Mouse (Mus musculus): ENCODE results near the gene Igfbp2. TPM values are rescaled to one million over a fixed set of nuclear protein-coding genes. Genes with fewer than 3 reads are reported as not detected.

Igfbp2 gene
- polyA plus RNA-seq, 2 experiments = 287 to 343 TPM

- Histone ChIP-seq H3K4me2 (replicated peaks; ENCODE audit: low read depth, low read length, severe bottlenecking) (no peak overlapping the region), H3K4me1 (ENCODE audit: control insufficient read depth, insufficient read depth, low read length) (no peaks in the 10 kb centered on the region), H3K36me3 (ENCODE audit: control insufficient read depth, insufficient read depth, low read length) (no peaks in the 10 kb centered on the region), H3K27me3 (ENCODE audit: control insufficient read depth, insufficient read depth, low read length) (no peaks in the 10 kb centered on the region), H3K4me3 (replicated peaks; ENCODE audit: low read length) (no peak overlapping the region), H3K9ac (ENCODE audit: low read depth, low read length, severe bottlenecking) (no peak overlapping the region), H3K27ac (replicated peaks; ENCODE audit: low read depth, low read length) (no peak overlapping the region), H3K9me3 (ENCODE audit: control insufficient read depth, low read length) (no peaks in the 10 kb centered on the region)
- no peak for TF ChIP-seq POLR2A (IDR thresholded peaks at IDR 0.05; ENCODE audit: borderline replicate concordance, extremely low read depth, insufficient read depth, insufficient read length)
- ATAC-seq (ENCODE audit: low FRiP score, low read depth) (no peak), DNase-seq (ENCODE audit: low spot score) (no peak)
- WGBS = 47% methylated on average over 3 of the region's 3 CpGs
Observed at GRCm38 (mm10) chr1:72790670-72791069, 33.6 kb upstream of the Igfbp2 start.

- no peak for DNase-seq (ENCODE audit: low spot score)
- no peaks in the 10 kb centered on the region for H3K36me3 ChIP-seq (ENCODE audit: control insufficient read depth, insufficient read depth, low read length)
- H3K27ac ChIP-seq (replicated peaks; ENCODE audit: low read depth, low read length) = no peak overlapping the region
- no peak for ATAC-seq (ENCODE audit: low FRiP score, low read depth)
- no peaks in the 10 kb centered on the region for H3K27me3 ChIP-seq (ENCODE audit: control insufficient read depth, insufficient read depth, low read length)
- no peak for TF ChIP-seq POLR2A (IDR thresholded peaks at IDR 0.05; ENCODE audit: borderline replicate concordance, extremely low read depth, insufficient read depth, insufficient read length)
- H3K9me3 ChIP-seq (ENCODE audit: control insufficient read depth, low read length) = no peaks in the 10 kb centered on the region
- no peak overlapping the region for H3K4me3 ChIP-seq (replicated peaks; ENCODE audit: low read length)
- H3K4me2 ChIP-seq (replicated peaks; ENCODE audit: low read depth, low read length, severe bottlenecking) = no peak overlapping the region
- H3K4me1 ChIP-seq (ENCODE audit: control insufficient read depth, insufficient read depth, low read length) = no peaks in the 10 kb centered on the region
- H3K9ac ChIP-seq (ENCODE audit: low read depth, low read length, severe bottlenecking) = no peak overlapping the region
Observed at GRCm38 (mm10) chr1:72791743-72792142, 32.6 kb upstream of the Igfbp2 start.

GRCm38 (mm10) chr1:72792262-72792661, 32.0 kb upstream of the Igfbp2 start:
- Histone ChIP-seq H3K27me3 (ENCODE audit: control insufficient read depth, insufficient read depth, low read length) (no peaks in the 10 kb centered on the region), H3K36me3 (ENCODE audit: control insufficient read depth, insufficient read depth, low read length) (no peaks in the 10 kb centered on the region), H3K27ac (replicated peaks; ENCODE audit: low read depth, low read length) (no peak overlapping the region), H3K4me2 (replicated peaks; ENCODE audit: low read depth, low read length, severe bottlenecking) (no peak overlapping the region), H3K4me1 (ENCODE audit: control insufficient read depth, insufficient read depth, low read length) (no peaks in the 10 kb centered on the region), H3K9ac (ENCODE audit: low read depth, low read length, severe bottlenecking) (no peak overlapping the region), H3K4me3 (replicated peaks; ENCODE audit: low read length) (no peak overlapping the region), H3K9me3 (ENCODE audit: control insufficient read depth, low read length) (no peaks in the 10 kb centered on the region)
- no peak for DNase-seq (ENCODE audit: low spot score)
- TF ChIP-seq POLR2A (IDR thresholded peaks at IDR 0.05; ENCODE audit: borderline replicate concordance, extremely low read depth, insufficient read depth, insufficient read length) = no peak
- WGBS = 47% methylated on average over 1 of the region's 1 CpGs
- no peak for ATAC-seq (ENCODE audit: low FRiP score, low read depth)

- Histone ChIP-seq H3K27me3 (ENCODE audit: control insufficient read depth, insufficient read depth, low read length) (no peaks in the 10 kb centered on the region), H3K4me1 (ENCODE audit: control insufficient read depth, insufficient read depth, low read length) (no peaks in the 10 kb centered on the region), H3K9ac (ENCODE audit: low read depth, low read length, severe bottlenecking) (no peak overlapping the region), H3K27ac (replicated peaks; ENCODE audit: low read depth, low read length) (no peak overlapping the region), H3K36me3 (ENCODE audit: control insufficient read depth, insufficient read depth, low read length) (no peaks in the 10 kb centered on the region), H3K4me3 (replicated peaks; ENCODE audit: low read length) (no peak overlapping the region), H3K4me2 (replicated peaks; ENCODE audit: low read depth, low read length, severe bottlenecking) (no peak overlapping the region), H3K9me3 (ENCODE audit: control insufficient read depth, low read length) (no peaks in the 10 kb centered on the region)
- ATAC-seq (ENCODE audit: low FRiP score, low read depth) = no peak
- no peak for DNase-seq (ENCODE audit: low spot score)
- no peak for TF ChIP-seq POLR2A (IDR thresholded peaks at IDR 0.05; ENCODE audit: borderline replicate concordance, extremely low read depth, insufficient read depth, insufficient read length)
Observed at GRCm38 (mm10) chr1:72793230-72793629, 31.1 kb upstream of the Igfbp2 start.

GRCm38 (mm10) chr1:72796128-72796527, 28.2 kb upstream of the Igfbp2 start:
- no peaks in the 10 kb centered on the region for H3K27me3 ChIP-seq (ENCODE audit: control insufficient read depth, insufficient read depth, low read length)
- no peak overlapping the region for H3K9ac ChIP-seq (ENCODE audit: low read depth, low read length, severe bottlenecking)
- H3K36me3 ChIP-seq (ENCODE audit: control insufficient read depth, insufficient read depth, low read length) = no peaks in the 10 kb centered on the region
- H3K4me2 ChIP-seq (replicated peaks; ENCODE audit: low read depth, low read length, severe bottlenecking) = no peak overlapping the region
- no peak for DNase-seq (ENCODE audit: low spot score)
- no peak overlapping the region for H3K27ac ChIP-seq (replicated peaks; ENCODE audit: low read depth, low read length)
- H3K9me3 ChIP-seq (ENCODE audit: control insufficient read depth, low read length) = no peaks in the 10 kb centered on the region
- 89% methylated on average over 2 of the region's 2 CpGs for WGBS
- no peak for ATAC-seq (ENCODE audit: low FRiP score, low read depth)
- H3K4me3 ChIP-seq (replicated peaks; ENCODE audit: low read length) = no peak overlapping the region
- no peaks in the 10 kb centered on the region for H3K4me1 ChIP-seq (ENCODE audit: control insufficient read depth, insufficient read depth, low read length)
- TF ChIP-seq POLR2A (IDR thresholded peaks at IDR 0.05; ENCODE audit: borderline replicate concordance, extremely low read depth, insufficient read depth, insufficient read length) = no peak

- no peak for TF ChIP-seq POLR2A (IDR thresholded peaks at IDR 0.05; ENCODE audit: borderline replicate concordance, extremely low read depth, insufficient read depth, insufficient read length)
- no peak for DNase-seq (ENCODE audit: low spot score)
- Histone ChIP-seq H3K36me3 (ENCODE audit: control insufficient read depth, insufficient read depth, low read length) (no peaks in the 10 kb centered on the region), H3K4me2 (replicated peaks; ENCODE audit: low read depth, low read length, severe bottlenecking) (no peak overlapping the region), H3K4me1 (ENCODE audit: control insufficient read depth, insufficient read depth, low read length) (no peaks in the 10 kb centered on the region), H3K9me3 (ENCODE audit: control insufficient read depth, low read length) (no peaks in the 10 kb centered on the region), H3K27me3 (ENCODE audit: control insufficient read depth, insufficient read depth, low read length) (no peaks in the 10 kb centered on the region), H3K27ac (replicated peaks; ENCODE audit: low read depth, low read length) (no peak overlapping the region), H3K4me3 (replicated peaks; ENCODE audit: low read length) (no peak overlapping the region), H3K9ac (ENCODE audit: low read depth, low read length, severe bottlenecking) (no peak overlapping the region)
- 78% methylated on average over 4 of the region's 4 CpGs for WGBS
- ATAC-seq (ENCODE audit: low FRiP score, low read depth) = no peak
Observed at GRCm38 (mm10) chr1:72797102-72797665, 27.1 kb upstream of the Igfbp2 start.
